Mouse (Mus musculus): ENCODE results near the gene Ncam2. TPM values are rescaled to one million over a fixed set of nuclear protein-coding genes. Genes with fewer than 3 reads are reported as not detected.

Ncam2 gene
- 0.01 TPM in 1 of 2 replicates, not detected in the other for polyA plus RNA-seq (2012)

- H3K4me3 ChIP-seq (replicated peaks), result peak within 1 kb of the TSS; percentile 20
- no peaks in the 10 kb centered on the region; the same call in 1 of the 2 replicates for H3K4me1 ChIP-seq (ENCODE audit: control insufficient read depth)
These were observed at the start of gene Ncam2 for GRCm38 (mm10) chr16:81200201-81201071. TSS of gene Ncam2 (plus strand) at chr16:81200697.

GRCm38 (mm10) chr16:81170828-81171227 lies 29.7 kb upstream of the Ncam2 start:
- Histone ChIP-seq H3K27me3 (ENCODE audit: control insufficient read depth) (no peaks in the 10 kb centered on the region), H3K36me3 (ENCODE audit: control insufficient read depth) (no peaks in the 10 kb centered on the region), H3K4me3 (replicated peaks) (no peak overlapping the region), H3K4me1 (ENCODE audit: control insufficient read depth) (no peaks in the 10 kb centered on the region), H3K9me3 (ENCODE audit: control insufficient read depth, low read length) (no peaks in the 10 kb centered on the region)
- TF ChIP-seq TAL1 (IDR thresholded peaks at IDR 0.05; ENCODE audit: low read length) (no peak), GATA1 (IDR thresholded peaks at IDR 0.05; ENCODE audit: low read length) (no peak)

More at GRCm38 (mm10) chr16:81200201-81201071, at the start of gene Ncam2:
- Histone ChIP-seq H3K9me3 (ENCODE audit: control insufficient read depth, low read length) (no peaks in the 10 kb centered on the region), H3K27me3 (ENCODE audit: control insufficient read depth) (peaks cover 18% of the 10 kb centered on the region), H3K36me3 (ENCODE audit: control insufficient read depth) (no peaks in the 10 kb centered on the region)
- TF ChIP-seq TAL1 (IDR thresholded peaks at IDR 0.05; ENCODE audit: low read length), result no peak
- no peak for TF ChIP-seq GATA1 (IDR thresholded peaks at IDR 0.05; ENCODE audit: low read length)

- H3K4me3 ChIP-seq (replicated peaks), result no peak overlapping the region
- TF ChIP-seq GATA1 (IDR thresholded peaks at IDR 0.05; ENCODE audit: low read length) (no peak), TAL1 (IDR thresholded peaks at IDR 0.05; ENCODE audit: low read length) (no peak)
- no peaks in the 10 kb centered on the region for H3K27me3 ChIP-seq (ENCODE audit: control insufficient read depth)
- no peaks in the 10 kb centered on the region for H3K4me1 ChIP-seq (ENCODE audit: control insufficient read depth)
- H3K9me3 ChIP-seq (ENCODE audit: control insufficient read depth, low read length), result no peaks in the 10 kb centered on the region
- H3K36me3 ChIP-seq (ENCODE audit: control insufficient read depth), result no peaks in the 10 kb centered on the region
These were observed 25.1 kb upstream of the Ncam2 start for GRCm38 (mm10) chr16:81175302-81175943.

- Histone ChIP-seq H3K4me3 (replicated peaks) (no peak overlapping the region), H3K4me1 (ENCODE audit: control insufficient read depth) (no peaks in the 10 kb centered on the region), H3K9me3 (ENCODE audit: control insufficient read depth, low read length) (no peaks in the 10 kb centered on the region), H3K27me3 (ENCODE audit: control insufficient read depth) (no peaks in the 10 kb centered on the region), H3K36me3 (ENCODE audit: control insufficient read depth) (no peaks in the 10 kb centered on the region)
- TF ChIP-seq GATA1 (IDR thresholded peaks at IDR 0.05; ENCODE audit: low read length) (no peak), TAL1 (IDR thresholded peaks at IDR 0.05; ENCODE audit: low read length) (no peak)
These were observed 20.7 kb upstream of the Ncam2 start for GRCm38 (mm10) chr16:81179801-81180200.

- H3K27me3 ChIP-seq (ENCODE audit: control insufficient read depth), result no peaks in the 10 kb centered on the region
- H3K36me3 ChIP-seq (ENCODE audit: control insufficient read depth), result no peaks in the 10 kb centered on the region
- H3K4me1 ChIP-seq (ENCODE audit: control insufficient read depth), result no peaks in the 10 kb centered on the region
- no peak overlapping the region for H3K4me3 ChIP-seq (replicated peaks)
- H3K9me3 ChIP-seq (ENCODE audit: control insufficient read depth, low read length), result peaks cover 2% of the 10 kb centered on the region; the same call in 1 of the 2 replicates
- TF ChIP-seq TAL1 (IDR thresholded peaks at IDR 0.05; ENCODE audit: low read length) (no peak), GATA1 (IDR thresholded peaks at IDR 0.05; ENCODE audit: low read length) (no peak)
These were observed 12.8 kb upstream of the Ncam2 start for GRCm38 (mm10) chr16:81187579-81188179.

GRCm38 (mm10) chr16:81191621-81192020 lies 8.9 kb upstream of the Ncam2 start:
- Histone ChIP-seq H3K4me3 (replicated peaks) (no peak overlapping the region), H3K4me1 (ENCODE audit: control insufficient read depth) (no peaks in the 10 kb centered on the region), H3K9me3 (ENCODE audit: control insufficient read depth, low read length) (peaks cover 2% of the 10 kb centered on the region; the same call in 1 of the 2 replicates), H3K27me3 (ENCODE audit: control insufficient read depth) (no peaks in the 10 kb centered on the region), H3K36me3 (ENCODE audit: control insufficient read depth) (no peaks in the 10 kb centered on the region)
- TF ChIP-seq TAL1 (IDR thresholded peaks at IDR 0.05; ENCODE audit: low read length) (no peak), GATA1 (IDR thresholded peaks at IDR 0.05; ENCODE audit: low read length) (no peak)

- peaks cover under 1% of the 10 kb centered on the region; the same call in 1 of the 2 replicates for H3K9me3 ChIP-seq (ENCODE audit: control insufficient read depth, low read length)
These were observed 7.9 kb upstream of the Ncam2 start for GRCm38 (mm10) chr16:81192607-81193006.

GRCm38 (mm10) chr16:81199467-81199866 lies 1.0 kb upstream of the Ncam2 start:
- TF ChIP-seq TAL1 (IDR thresholded peaks at IDR 0.05; ENCODE audit: low read length), result no peak
- TF ChIP-seq GATA1 (IDR thresholded peaks at IDR 0.05; ENCODE audit: low read length), result no peak
- Histone ChIP-seq H3K9me3 (ENCODE audit: control insufficient read depth, low read length) (no peaks in the 10 kb centered on the region), H3K36me3 (ENCODE audit: control insufficient read depth) (no peaks in the 10 kb centered on the region), H3K4me1 (ENCODE audit: control insufficient read depth) (no peaks in the 10 kb centered on the region; the same call in 1 of the 2 replicates), H3K4me3 (replicated peaks) (no peak overlapping the region), H3K27me3 (ENCODE audit: control insufficient read depth) (peaks cover 18% of the 10 kb centered on the region)

More at GRCm38 (mm10) chr16:81192607-81193006, 7.9 kb upstream of the Ncam2 start:
- Histone ChIP-seq H3K4me3 (replicated peaks) (no peak overlapping the region), H3K36me3 (ENCODE audit: control insufficient read depth) (no peaks in the 10 kb centered on the region), H3K4me1 (ENCODE audit: control insufficient read depth) (no peaks in the 10 kb centered on the region), H3K27me3 (ENCODE audit: control insufficient read depth) (no peaks in the 10 kb centered on the region)
- TF ChIP-seq TAL1 (IDR thresholded peaks at IDR 0.05; ENCODE audit: low read length) (no peak), GATA1 (IDR thresholded peaks at IDR 0.05; ENCODE audit: low read length) (no peak)

GRCm38 (mm10) chr16:81201471-81201870 lies 974 bp downstream of the Ncam2 start:
- H3K36me3 ChIP-seq (ENCODE audit: control insufficient read depth), result no peaks in the 10 kb centered on the region
- no peak overlapping the region for H3K4me3 ChIP-seq (replicated peaks)
- H3K4me1 ChIP-seq (ENCODE audit: control insufficient read depth), result no peaks in the 10 kb centered on the region; the same call in 1 of the 2 replicates
- peaks cover 18% of the 10 kb centered on the region for H3K27me3 ChIP-seq (ENCODE audit: control insufficient read depth)
- TF ChIP-seq TAL1 (IDR thresholded peaks at IDR 0.05; ENCODE audit: low read length) (no peak), GATA1 (IDR thresholded peaks at IDR 0.05; ENCODE audit: low read length) (no peak)
- no peaks in the 10 kb centered on the region for H3K9me3 ChIP-seq (ENCODE audit: control insufficient read depth, low read length)
